Mouse (Mus musculus) layer of hippocampus, adult 18-20 months (tissue): ENCODE measurements around the gene Kcnc1. TPM values are rescaled to one million over a fixed set of nuclear protein-coding genes. Genes with fewer than 3 reads are reported as not detected.

Experiments
- DNase-seq, 2 experiments: peaks; one replicate each; pipeline ENCODE4 v3.0.0; 2022; ENCODE audit warnings: low spot score in 2 of 2
- total RNA-seq, 2 experiments: library from RNA; stranded (reverse); gene quantifications; 2 replicates each; pipeline ENCODE4 v1.2.3; 2021

The Kcnc1 gene
- total RNA-seq, 2 experiments from 2014 or later: 117 to 118 TPM

- no peak for DNase-seq
Measured at GRCm38 (mm10) chr7:46393718-46394511, 2.4 kb upstream of the Kcnc1 start.

- DNase-seq: no peak
Measured at GRCm38 (mm10) chr7:46394933-46395332, 1.4 kb upstream of the Kcnc1 start.

GRCm38 (mm10) chr7:46395571-46395970 lies 726 bp upstream of the Kcnc1 start:
- no peak for DNase-seq

GRCm38 (mm10) chr7:46396928-46397731 lies 833 bp downstream of the Kcnc1 start:
- peak; percentile 61 to 74 for DNase-seq

GRCm38 (mm10) chr7:46397732-46398333 lies 1.5 kb downstream of the Kcnc1 start:
- DNase-seq: no peak

- no peak for DNase-seq
Measured at GRCm38 (mm10) chr7:46398612-46399011, 2.3 kb downstream of the Kcnc1 start.

- DNase-seq: no peak
Measured at GRCm38 (mm10) chr7:46399676-46400075, 3.4 kb downstream of the Kcnc1 start.

GRCm38 (mm10) chr7:46400346-46400745 lies 4.0 kb downstream of the Kcnc1 start:
- DNase-seq: no peak

GRCm38 (mm10) chr7:46401371-46402180 lies 5.3 kb downstream of the Kcnc1 start:
- DNase-seq: no peak

GRCm38 (mm10) chr7:46403616-46404485 lies 7.6 kb downstream of the Kcnc1 start:
- DNase-seq: no peak

GRCm38 (mm10) chr7:46404756-46405155 lies 8.5 kb downstream of the Kcnc1 start:
- DNase-seq: no peak

GRCm38 (mm10) chr7:46408606-46409005 lies 12.3 kb downstream of the Kcnc1 start:
- no peak for DNase-seq

- no peak for DNase-seq
Measured at GRCm38 (mm10) chr7:46409204-46409789, 13.0 kb downstream of the Kcnc1 start.

GRCm38 (mm10) chr7:46410727-46411126 lies 14.4 kb downstream of the Kcnc1 start:
- DNase-seq: no peak

GRCm38 (mm10) chr7:46412823-46413222 lies 16.5 kb downstream of the Kcnc1 start:
- no peak for DNase-seq

GRCm38 (mm10) chr7:46413959-46414725 lies 17.8 kb downstream of the Kcnc1 start:
- DNase-seq: no peak

- DNase-seq: peak in 1 of 2 experiments; percentile 61
Measured at GRCm38 (mm10) chr7:46415818-46416425, 19.6 kb downstream of the Kcnc1 start.

GRCm38 (mm10) chr7:46417467-46417866 lies 21.2 kb downstream of the Kcnc1 start:
- DNase-seq: no peak
